Mouse (Mus musculus) frontal cortex, postnatal 25 days (tissue): ENCODE data around the gene Pabpc4l.
"Not testable (repeated sequence)": the region's sequence is repeated elsewhere in the genome, so short reads cannot be mapped to it uniquely, and the experiment has no call there.

Source experiments
- DNase-seq, 2 experiments: peaks; one replicate each; pipeline ENCODE4 v3.0.0; 2022; ENCODE audit warnings: low spot score in 2 of 2

Pabpc4l gene

DNA sequence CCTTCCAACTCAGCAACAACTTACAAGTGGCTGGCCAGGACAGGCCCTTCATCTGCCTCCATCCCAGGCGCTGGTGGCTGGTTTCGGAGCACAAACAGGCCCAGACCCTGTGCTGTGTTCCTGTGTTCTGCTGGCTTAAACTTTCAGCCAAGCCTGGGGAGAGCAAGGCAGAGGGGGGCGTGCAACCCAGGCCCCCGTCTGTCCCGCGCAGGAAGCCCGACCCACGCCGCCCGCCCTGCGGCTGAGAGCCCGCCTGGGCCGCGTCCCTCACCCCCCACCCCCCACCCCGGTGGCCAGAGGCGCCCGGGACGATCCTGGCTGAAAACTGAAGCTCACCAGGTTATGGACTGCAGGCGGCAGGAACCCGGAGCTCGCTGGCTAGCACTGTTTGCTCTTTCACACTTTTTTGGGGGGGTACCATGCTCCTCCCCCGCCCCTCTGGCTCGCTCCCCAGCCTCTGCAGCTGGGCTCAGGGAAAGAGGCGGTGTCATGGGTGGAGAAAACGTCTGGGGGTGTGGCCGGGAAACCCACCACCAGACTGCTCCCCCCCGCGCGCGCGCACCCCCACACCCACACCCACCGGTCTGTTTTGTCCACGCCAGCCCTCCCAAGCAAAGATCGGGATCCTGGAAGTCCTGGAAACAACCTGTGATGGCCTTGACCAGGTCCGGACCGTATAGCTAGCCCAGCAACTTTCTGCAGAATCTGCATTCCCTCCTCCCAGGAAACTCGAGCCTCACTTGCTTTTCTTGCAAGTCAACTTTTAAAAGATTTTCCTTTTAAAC, at the start of gene Pabpc4l:
Pabpc4l (minus strand) TSS at position 739 of the 785 bp plus-strand sequence.
- no peak for DNase-seq

GRCm38 (mm10) chr3:46490989-46491259, 42.9 kb upstream of the Pabpc4l start:
- no peak for DNase-seq

DNA sequence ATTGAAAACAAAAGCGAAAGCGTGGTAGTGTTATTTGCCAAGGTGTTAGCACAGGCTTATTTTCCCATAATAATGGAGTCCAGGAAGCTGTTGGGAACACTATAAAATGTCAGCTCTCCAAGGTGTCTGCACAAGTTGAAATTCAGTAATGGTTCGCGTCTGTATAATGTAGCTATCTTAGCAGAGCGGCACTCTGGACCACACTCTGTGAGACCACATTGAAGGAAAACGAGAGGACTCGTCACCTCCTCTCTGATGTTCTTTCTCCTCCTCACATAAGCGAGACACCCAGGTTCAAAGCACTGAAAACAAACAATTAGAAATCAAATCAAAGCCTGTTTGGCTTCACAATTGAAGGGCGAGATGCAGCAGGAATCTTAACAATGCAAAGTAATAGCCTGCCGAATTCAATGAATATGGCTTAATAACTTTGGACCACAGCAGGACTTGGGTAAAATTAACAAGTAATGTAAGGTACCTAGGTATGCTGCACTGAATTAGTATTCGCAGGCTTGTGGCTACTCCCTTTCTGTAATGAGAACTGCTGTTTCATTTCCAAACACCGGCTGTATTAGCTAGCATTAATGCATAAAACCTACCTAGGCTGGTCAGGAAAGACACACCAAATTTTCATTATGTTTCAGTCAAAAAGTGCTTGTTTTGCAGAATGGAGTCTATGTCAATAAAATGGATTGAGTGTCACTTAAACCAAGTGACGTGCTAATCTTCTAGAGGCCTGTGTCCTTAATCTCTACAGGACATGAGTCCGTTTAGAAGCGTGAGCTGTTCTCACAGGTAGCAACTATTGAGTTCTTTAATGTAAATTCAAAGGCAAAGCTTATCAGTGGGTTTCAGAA, 42.3 kb upstream of the Pabpc4l start:
- DNase-seq, result no peak

GRCm38 (mm10) chr3:46486091-46486490, 38.1 kb upstream of the Pabpc4l start:
- DNase-seq, result not testable (repeated sequence)

- no peak for DNase-seq
These were observed 180 bp upstream of the Pabpc4l start for GRCm38 (mm10) chr3:46448266-46448532.

- no peak for DNase-seq
These were observed 16.6 kb downstream of the Pabpc4l start for GRCm38 (mm10) chr3:46431416-46431815.
